Mouse (Mus musculus) splenic B cell, adult 2 months (primary cell): ENCODE results near the gene Ikbke.
A peak's percentile ranks its signal among the peaks of the same experiment; 100 is the strongest.

ENCODE experiments used
- DNase-seq: peaks from one replicate; pipeline ENCODE4 v3.0.0-alpha.2; 2011; ENCODE audit warnings: low read depth, low spot score
- H3K27me3 ChIP-seq: 2 replicates; pipeline ENCODE4 v1.6.1; 2012; ENCODE audit warnings: mild to moderate bottlenecking, low read length, moderate library complexity, mixed read lengths; ENCODE audit not compliant: control insufficient read depth, poor library complexity, insufficient read depth, severe bottlenecking
- H3K36me3 ChIP-seq: 2 replicates; pipeline ENCODE4 v1.6.1; 2012; ENCODE audit warnings: mild to moderate bottlenecking, low read length, moderate library complexity, mixed read lengths; ENCODE audit not compliant: control insufficient read depth, poor library complexity, insufficient read depth, severe bottlenecking

Ikbke gene

DNA sequence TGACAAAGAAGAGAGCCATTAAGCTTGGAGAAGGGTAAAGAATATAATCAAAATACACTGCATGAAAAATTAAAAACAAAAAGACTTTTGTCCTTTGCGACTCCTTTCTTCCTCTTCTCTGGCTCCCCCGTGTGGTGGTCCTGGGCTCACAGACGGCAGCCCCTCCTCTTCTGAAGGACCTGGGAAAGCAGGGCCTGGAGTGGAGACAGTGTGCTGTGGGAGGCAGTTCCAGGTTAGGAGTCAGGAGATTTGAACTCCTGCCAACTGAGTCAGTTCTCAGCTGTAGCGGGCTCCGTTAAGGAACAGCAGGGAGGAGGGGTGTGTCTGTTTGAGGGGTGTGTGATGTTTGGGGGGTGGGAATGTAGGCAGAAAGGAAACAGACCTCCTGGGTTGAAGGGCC, 71.9 kb downstream of the Ikbke start:
- DNase-seq, result peak; percentile 81
- Histone ChIP-seq H3K36me3 (no peaks in the 10 kb centered on the region), H3K27me3 (no peaks in the 10 kb centered on the region)

DNA sequence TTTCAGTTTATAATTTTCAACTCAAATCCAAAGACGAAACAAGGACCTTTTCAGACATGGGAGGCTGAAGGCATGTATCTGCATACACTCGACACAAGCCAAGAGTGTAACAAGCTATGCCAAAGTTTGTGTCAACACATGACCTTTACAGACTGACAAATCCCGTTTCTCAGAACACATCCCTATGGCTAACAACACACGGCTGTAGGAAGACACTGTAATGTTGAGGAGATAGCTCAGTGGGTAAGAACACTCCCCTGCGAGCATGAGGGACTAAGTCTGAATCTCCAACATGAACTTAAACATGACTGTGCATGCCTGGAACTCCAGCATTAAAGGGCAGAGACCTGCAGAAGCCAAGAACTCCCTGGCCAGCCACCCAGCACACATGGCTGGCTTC, 73.1 kb downstream of the Ikbke start:
- H3K36me3 ChIP-seq, result no peaks in the 10 kb centered on the region
- H3K27me3 ChIP-seq, result no peaks in the 10 kb centered on the region
- DNase-seq, result no peak

DNA sequence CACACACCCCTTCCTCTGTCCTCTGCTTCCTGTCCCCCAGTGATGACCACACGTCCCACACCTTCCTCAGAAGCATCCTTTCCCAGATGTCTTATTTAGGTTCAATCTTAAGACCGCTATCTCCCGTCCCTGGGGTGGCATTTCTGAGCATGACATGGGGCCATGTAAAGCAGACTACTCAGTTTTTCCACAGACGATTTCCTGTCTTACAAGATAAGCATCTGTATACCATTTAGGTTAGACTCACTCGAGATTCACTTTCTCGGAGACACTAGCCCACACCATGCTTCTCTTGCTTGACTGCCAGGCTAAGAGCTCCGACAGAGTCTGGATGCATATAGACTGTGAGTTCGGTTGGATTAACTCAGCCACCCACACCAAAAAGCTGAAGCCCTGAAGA, 74.9 kb downstream of the Ikbke start:
- no peaks in the 10 kb centered on the region for H3K36me3 ChIP-seq
- peak; percentile 68 for DNase-seq
- H3K27me3 ChIP-seq, result no peaks in the 10 kb centered on the region
